Mouse (Mus musculus) intestine, embryonic 14.5 days (tissue): ENCODE results near the gene Dock6. TPM values are rescaled to one million over a fixed set of nuclear protein-coding genes. Genes with fewer than 3 reads are reported as not detected.
A peak's percentile ranks its signal among the peaks of the same experiment; 100 is the strongest.

Source experiments
- ATAC-seq: fragments of 200-750 bp; cut with Nextera tagmentation; replicated peaks from 2 replicates; pipeline ENCODE4 v1.8.0; 2017; ENCODE audit warnings: low read depth, moderate number of reproducible peaks, moderate TSS enrichment, moderate library complexity; ENCODE audit not compliant: low FRiP score, low TSS enrichment
- DNase-seq: peaks from one replicate; pipeline ENCODE4 v3.0.0-alpha.2; 2018; ENCODE audit warnings: low spot score
- H3K27ac ChIP-seq: fragments of 300-500 bp; sonication (generic); 2 replicates; pipeline ENCODE4 v1.5.1; 2014; ENCODE audit warnings: low read depth, mild to moderate bottlenecking, control low read depth
- H3K27me3 ChIP-seq: fragments of 300-500 bp; sonication (generic); replicated peaks from 2 replicates; pipeline ENCODE4 v1.6.1; 2014; ENCODE audit warnings: low read length, control low read depth; ENCODE audit not compliant: control insufficient read depth, insufficient read depth
- H3K36me3 ChIP-seq: fragments of 300-500 bp; sonication (generic); 2 replicates; pipeline ENCODE4 v1.6.1; 2014; ENCODE audit warnings: low read length, control low read depth; ENCODE audit not compliant: control insufficient read depth, insufficient read depth
- H3K4me1 ChIP-seq: fragments of 300-500 bp; sonication (generic); replicated peaks from 2 replicates; pipeline ENCODE4 v1.6.1; 2014; ENCODE audit warnings: low read length, control low read depth, mixed read lengths; ENCODE audit not compliant: control insufficient read depth, insufficient read depth
- H3K4me2 ChIP-seq: fragments of 300-500 bp; sonication (generic); 2 replicates; pipeline ENCODE4 v1.6.1; 2014; ENCODE audit warnings: low read length
- H3K4me3 ChIP-seq: fragments of 300-500 bp; sonication (generic); 2 replicates; pipeline ENCODE4 v1.5.1; 2014; ENCODE audit warnings: low read depth, low read length, control low read depth, mixed read lengths
- H3K9ac ChIP-seq: fragments of 300-500 bp; sonication (generic); 2 replicates; pipeline ENCODE4 v1.6.1; 2014; ENCODE audit warnings: mild to moderate bottlenecking, low read length
- H3K9me3 ChIP-seq: fragments of 300-500 bp; sonication (generic); 2 replicates; pipeline ENCODE4 v1.6.1; 2016; ENCODE audit warnings: low read length, control low read depth; ENCODE audit not compliant: control insufficient read depth
- WGBS: fragments of 180-500 bp; shearing (Covaris S2); extraction: QIAGEN DNeasy Blood & Tissue Kit; methylation state at CpG from one replicate; pipeline ENCODE4 v1.1.7; 2014; 5-methylcytosine and 5-hydroxymethylcytosine counted together
- polyA plus RNA-seq: library from polyadenylated mRNA; unstranded; fragments of >200 nt; fragmentation: Nextera tagmentation; extraction: Ambion mirVana; gene quantifications from 2 replicates; pipeline ENCODE4 v1.2.1, GENCODE M21; 2014

The Dock6 gene
- polyA plus RNA-seq, 1 experiment from 2014 or later: 39.4 TPM

DNA sequence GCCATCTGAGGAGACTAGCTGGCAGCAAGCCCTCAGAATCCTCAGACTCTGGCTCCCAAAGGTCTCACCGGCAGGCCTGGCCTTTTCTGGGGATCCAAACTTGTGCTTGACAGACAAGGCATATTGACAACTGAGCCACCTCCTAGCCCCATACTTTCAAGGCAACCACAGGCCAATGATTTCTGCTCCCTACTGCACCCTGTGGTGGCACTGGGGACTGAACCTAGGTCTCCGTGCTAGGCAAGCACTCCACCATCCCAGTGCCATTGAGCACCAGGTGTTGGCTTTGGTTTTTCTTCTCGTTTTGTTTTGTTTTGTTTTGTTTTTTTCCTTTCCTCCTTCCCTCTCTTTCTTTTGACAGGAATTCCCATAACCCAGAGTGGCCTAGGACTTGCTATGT is 43.9 kb downstream of the Dock6 start:
- ATAC-seq (no peak), DNase-seq (no peak)
- Histone ChIP-seq H3K9ac (no peak overlapping the region), H3K27ac (no peak overlapping the region), H3K27me3 (no peaks in the 10 kb centered on the region), H3K36me3 (peaks cover 29% of the 10 kb centered on the region), H3K4me3 (no peak overlapping the region), H3K9me3 (no peaks in the 10 kb centered on the region), H3K4me2 (no peak overlapping the region), H3K4me1 (no peaks in the 10 kb centered on the region)
- WGBS: 69% methylated on average over 3 of the region's 3 CpGs

DNA sequence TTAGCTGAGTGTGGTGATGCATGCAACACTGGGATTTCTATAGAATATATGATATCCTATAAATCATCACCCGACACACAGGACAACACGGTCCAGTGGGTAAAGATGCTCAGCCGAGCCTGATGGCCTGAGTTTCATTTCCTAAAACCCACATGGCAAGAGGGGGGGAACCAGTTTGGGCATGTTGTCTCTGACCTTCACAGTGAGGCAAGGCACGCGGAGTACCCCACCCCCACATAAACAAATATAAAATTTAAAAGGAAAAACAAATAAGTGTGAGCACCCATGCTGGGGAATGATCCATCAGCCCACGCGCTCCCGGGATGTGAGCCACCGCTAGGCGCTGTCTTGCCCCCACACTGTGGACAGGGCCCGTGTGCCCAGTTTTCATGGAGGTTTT is 45.5 kb downstream of the Dock6 start:
- H3K4me1 ChIP-seq: no peaks in the 10 kb centered on the region
- ATAC-seq: no peak
- no peak overlapping the region for H3K27ac ChIP-seq
- DNase-seq: no peak
- H3K9ac ChIP-seq: no peak overlapping the region
- H3K36me3 ChIP-seq: peaks cover 14% of the 10 kb centered on the region; the same call in 1 of the 2 replicates
- no peaks in the 10 kb centered on the region for H3K9me3 ChIP-seq
- H3K27me3 ChIP-seq: no peaks in the 10 kb centered on the region
- H3K4me3 ChIP-seq: no peak overlapping the region
- 79% methylated on average over 11 of the region's 11 CpGs for WGBS
- H3K4me2 ChIP-seq: no peak overlapping the region

DNA sequence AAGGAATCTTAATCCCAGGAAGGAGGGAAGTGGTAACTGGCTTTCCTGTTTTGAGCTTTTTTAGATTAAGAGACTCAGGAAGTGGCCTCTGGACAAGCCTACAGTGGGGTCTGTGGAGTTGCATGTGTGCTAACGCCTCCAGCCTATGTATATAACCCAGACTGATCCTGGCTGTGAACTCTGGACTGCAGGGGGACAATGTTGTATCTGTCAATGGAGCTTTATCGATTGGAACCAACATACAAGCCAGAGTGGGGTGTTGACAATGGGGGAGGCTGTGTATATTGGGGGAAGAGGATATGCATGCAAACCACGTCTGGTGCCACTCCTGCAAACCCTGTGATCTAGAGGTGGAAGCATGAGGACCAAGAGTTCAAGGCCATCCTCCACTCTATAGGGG is 46.1 kb downstream of the Dock6 start:
- ATAC-seq (no peak), DNase-seq (no peak)
- no peak overlapping the region for H3K4me3 ChIP-seq
- no peak overlapping the region for H3K4me2 ChIP-seq
- H3K9me3 ChIP-seq: no peaks in the 10 kb centered on the region
- WGBS: 46% methylated on average over 3 of the region's 3 CpGs
- H3K27me3 ChIP-seq: no peaks in the 10 kb centered on the region
- H3K27ac ChIP-seq: no peak overlapping the region
- H3K36me3 ChIP-seq: peaks cover 20% of the 10 kb centered on the region; the same call in 1 of the 2 replicates
- no peak overlapping the region for H3K9ac ChIP-seq
- no peaks in the 10 kb centered on the region for H3K4me1 ChIP-seq

DNA sequence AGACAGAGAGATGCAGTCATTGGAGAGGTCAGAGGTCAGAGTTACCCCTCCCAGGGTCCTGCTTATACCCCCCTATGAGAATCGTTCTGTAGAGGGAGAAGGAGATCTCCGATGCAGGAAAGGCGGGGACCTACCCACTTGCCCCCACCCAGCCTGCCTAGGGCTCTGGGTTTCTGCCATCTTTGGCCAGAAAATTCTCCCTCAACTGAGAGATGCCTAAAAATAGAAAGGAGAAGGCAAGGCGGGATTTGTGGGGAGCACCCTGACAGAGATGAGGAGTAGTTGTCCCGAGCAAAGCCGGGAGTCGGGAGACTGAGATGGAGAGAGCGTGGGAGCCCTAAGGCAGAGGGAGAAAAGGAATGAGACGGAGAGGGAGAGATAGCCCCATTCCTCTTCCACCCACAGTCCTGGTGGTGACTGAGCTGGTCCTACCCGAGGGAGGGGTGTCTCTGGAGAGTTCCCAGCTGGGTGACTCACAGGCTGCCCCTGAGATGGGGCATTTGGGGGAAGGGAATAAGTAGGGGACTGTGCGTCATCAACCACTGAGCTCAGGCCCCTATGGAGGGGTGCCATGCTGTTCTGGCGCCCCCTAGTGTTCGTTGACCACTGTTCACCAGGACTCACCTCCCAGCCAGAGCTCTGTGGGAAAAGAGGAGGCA is 48.3 kb downstream of the Dock6 start:
- Histone ChIP-seq H3K27me3 (no peaks in the 10 kb centered on the region), H3K9ac (peak overlapping the region; percentile 14; the same call in 1 of the 2 replicates), H3K4me2 (0 out of 2 replicates have a peak overlapping the region, but pooled peaks have one; percentile 14), H3K36me3 (peaks cover 20% of the 10 kb centered on the region), H3K27ac (peak overlapping the region; percentile 40), H3K4me3 (no peak overlapping the region), H3K9me3 (no peaks in the 10 kb centered on the region), H3K4me1 (no peaks in the 10 kb centered on the region)
- WGBS: 34% methylated on average over 13 of the region's 13 CpGs
- ATAC-seq (peak; percentile 86), DNase-seq (peak; percentile 91)

DNA sequence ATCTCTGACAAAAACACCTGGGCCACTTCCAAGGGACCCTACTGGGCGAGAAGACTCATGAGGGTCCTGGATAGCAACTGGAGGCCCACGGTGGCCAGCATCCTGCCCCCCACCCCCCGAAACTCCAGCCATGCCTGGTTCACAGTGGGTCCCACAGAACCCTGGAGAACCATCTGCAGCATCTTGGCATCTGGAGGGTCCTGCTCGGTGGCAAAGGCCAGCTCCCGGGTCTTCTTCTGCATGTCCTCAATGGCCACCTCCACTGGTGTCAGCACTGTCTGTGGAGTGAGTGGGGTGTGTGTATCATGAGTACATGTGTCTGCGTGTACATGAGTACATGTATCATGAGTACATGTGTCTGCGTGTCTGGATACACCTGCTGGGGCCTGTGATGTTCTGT is 50.8 kb downstream of the Dock6 start:
- Histone ChIP-seq H3K27me3 (no peaks in the 10 kb centered on the region), H3K4me1 (peaks cover 14% of the 10 kb centered on the region), H3K9me3 (no peaks in the 10 kb centered on the region), H3K27ac (no peak overlapping the region), H3K4me2 (no peak overlapping the region), H3K4me3 (no peak overlapping the region), H3K36me3 (peaks cover 17% of the 10 kb centered on the region), H3K9ac (no peak overlapping the region)
- no peak for DNase-seq
- WGBS: 85% methylated on average over 7 of the region's 7 CpGs
- ATAC-seq: no peak

DNA sequence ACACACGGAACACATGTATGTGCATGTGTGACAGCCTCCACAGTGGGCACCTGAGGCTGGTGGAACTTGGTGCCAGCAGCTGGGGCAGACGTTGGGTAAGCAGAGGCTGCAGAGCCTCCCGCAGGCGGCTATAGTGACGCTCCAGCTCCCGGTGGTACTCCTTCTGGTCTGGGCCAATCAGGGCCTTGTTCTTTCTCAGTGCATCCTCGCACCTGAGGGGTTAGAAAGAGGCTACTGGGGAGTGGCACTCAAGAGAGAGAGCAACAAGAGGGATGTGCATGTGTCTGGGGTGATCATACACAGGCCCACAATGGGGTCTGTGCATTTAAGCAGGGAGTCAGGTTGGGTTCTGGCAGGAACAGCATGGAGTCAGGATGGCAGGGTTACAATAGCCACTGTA is 51.3 kb downstream of the Dock6 start:
- no peak for DNase-seq
- no peaks in the 10 kb centered on the region for H3K9me3 ChIP-seq
- no peak overlapping the region for H3K4me3 ChIP-seq
- no peak overlapping the region for H3K9ac ChIP-seq
- no peak overlapping the region for H3K27ac ChIP-seq
- H3K36me3 ChIP-seq: peaks cover 17% of the 10 kb centered on the region
- ATAC-seq: no peak
- H3K4me2 ChIP-seq: no peak overlapping the region
- 74% methylated on average over 7 of the region's 7 CpGs for WGBS
- peaks cover 18% of the 10 kb centered on the region for H3K4me1 ChIP-seq
- no peaks in the 10 kb centered on the region for H3K27me3 ChIP-seq

DNA sequence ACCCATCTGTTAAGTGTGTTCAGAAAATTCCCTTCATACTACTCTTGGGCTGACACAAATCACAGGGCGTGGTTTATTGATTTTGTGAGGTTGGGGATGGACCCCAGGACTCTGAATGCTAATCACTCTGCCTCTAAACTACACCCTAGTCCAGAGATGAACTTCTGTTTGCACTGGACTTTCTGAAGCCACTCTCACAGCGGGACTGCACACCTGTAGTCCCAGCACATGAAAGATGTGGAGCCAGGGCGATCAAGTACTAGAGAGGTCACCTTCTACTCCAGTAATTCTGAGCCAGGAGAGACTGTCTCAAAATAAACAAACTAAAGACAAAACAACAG is 53.5 kb downstream of the Dock6 start:
- Histone ChIP-seq H3K27me3 (no peaks in the 10 kb centered on the region), H3K4me1 (peaks cover 18% of the 10 kb centered on the region), H3K36me3 (peaks cover 32% of the 10 kb centered on the region), H3K4me3 (peak overlapping the region; percentile 89), H3K4me2 (peak overlapping the region; percentile 56), H3K27ac (peak overlapping the region; percentile 95), H3K9ac (peak overlapping the region; percentile 93; the same call in 1 of the 2 replicates), H3K9me3 (no peaks in the 10 kb centered on the region)
- DNase-seq: no peak
- WGBS: 49% methylated on average over 3 of the region's 3 CpGs
- ATAC-seq: no peak

DNA sequence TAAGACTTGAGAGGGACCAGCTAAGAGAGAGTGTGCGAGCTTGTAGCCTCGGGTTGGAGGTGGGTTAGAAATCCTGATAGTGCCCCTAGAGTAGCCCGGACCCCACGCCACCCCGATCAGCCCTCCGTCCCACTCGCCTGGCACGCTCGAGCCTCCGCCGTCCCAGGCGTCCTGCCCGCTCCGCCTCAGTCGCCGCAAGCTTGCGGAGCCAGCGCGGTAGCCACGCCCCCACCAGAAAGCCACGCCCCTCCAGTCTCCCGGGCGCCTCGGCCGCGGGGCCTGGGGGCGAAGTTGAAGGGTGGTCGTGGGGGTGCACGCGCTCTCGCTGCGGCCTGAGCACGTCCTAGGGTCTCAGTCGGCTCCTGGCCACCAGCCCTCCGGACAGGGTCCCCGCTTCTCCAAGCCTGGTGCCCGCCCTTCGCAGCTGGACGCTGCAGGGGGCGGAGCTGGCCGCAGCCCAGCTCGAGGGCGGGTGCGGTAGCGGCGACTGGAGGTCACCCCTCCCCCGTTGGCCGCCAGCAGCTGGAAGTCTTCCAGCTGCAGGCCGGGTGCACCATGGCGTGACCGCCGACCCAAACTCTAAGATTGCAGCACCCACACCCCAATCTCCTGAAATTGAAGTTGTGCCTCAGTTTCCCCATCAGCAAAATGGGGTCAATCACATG is 54.0 kb downstream of the Dock6 start, which contains the start of gene Kank2:
Gene Kank2 (minus strand): TSS at position 400 of the 665 bp plus-strand sequence.
- H3K4me3 ChIP-seq: peak within 1 kb of the TSS; percentile 89
- H3K4me2 ChIP-seq: peak within 1 kb of the TSS; percentile 56
- no peaks in the 10 kb centered on the region for H3K9me3 ChIP-seq
- no peaks in the 10 kb centered on the region for H3K27me3 ChIP-seq
- WGBS: under 1% methylated on average over 52 of the region's 52 CpGs
- peak within 1 kb of the TSS; percentile 93 for H3K9ac ChIP-seq
- peaks cover 18% of the 10 kb centered on the region for H3K4me1 ChIP-seq
- peak within 1 kb of the TSS; percentile 95 for H3K27ac ChIP-seq
- ATAC-seq (peak; percentile 81), DNase-seq (peak; percentile 97)
- peaks cover 37% of the 10 kb centered on the region for H3K36me3 ChIP-seq
